Mouse (Mus musculus) cerebellum, adult 11-12 months (tissue): ENCODE data around the gene F11r.
A peak's percentile ranks its signal among the peaks of the same experiment; 100 is the strongest.
"Not testable (repeated sequence)": the region's sequence is repeated elsewhere in the genome, so short reads cannot be mapped to it uniquely, and the experiment has no call there.

Experiments used
- DNase-seq: peaks from one replicate; pipeline ENCODE4 v3.0.0; 2022

Gene F11r

GRCm38 (mm10) chr1:171471941-171472340, 34.6 kb downstream of the F11r start:
- DNase-seq, result not testable (repeated sequence)

- DNase-seq, result no peak
These were observed 36.2 kb downstream of the F11r start for GRCm38 (mm10) chr1:171473506-171473905.

- no peak for DNase-seq
These were observed 36.7 kb downstream of the F11r start for GRCm38 (mm10) chr1:171473920-171474640.

- no peak for DNase-seq
These were observed 39.8 kb downstream of the F11r start for GRCm38 (mm10) chr1:171477123-171477522.

- DNase-seq, result no peak
These were observed 40.6 kb downstream of the F11r start for GRCm38 (mm10) chr1:171477758-171478545.

GRCm38 (mm10) chr1:171478968-171479367, 41.6 kb downstream of the F11r start:
- peak; percentile 52 for DNase-seq

GRCm38 (mm10) chr1:171494241-171494640, 56.9 kb downstream of the F11r start:
- no peak for DNase-seq

GRCm38 (mm10) chr1:171495371-171495770, 58.0 kb downstream of the F11r start:
- no peak for DNase-seq

- DNase-seq, result no peak
These were observed 62.5 kb downstream of the F11r start for GRCm38 (mm10) chr1:171499856-171500255.

GRCm38 (mm10) chr1:171501016-171501610, 63.8 kb downstream of the F11r start:
- no peak for DNase-seq

GRCm38 (mm10) chr1:171501636-171502080, 64.3 kb downstream of the F11r start:
- DNase-seq, result no peak

GRCm38 (mm10) chr1:171502388-171503249, 65.3 kb downstream of the F11r start:
- DNase-seq, result peak; percentile 46

GRCm38 (mm10) chr1:171503250-171503591, 65.9 kb downstream of the F11r start, which contains the start of gene Alyref2:
TSS of gene Alyref2 (plus strand) at chr1:171503478.
- peak; percentile 89 for DNase-seq

GRCm38 (mm10) chr1:171503592-171504291, 66.4 kb downstream of the F11r start:
- peak; percentile 58 for DNase-seq

- no peak for DNase-seq
These were observed 67.3 kb downstream of the F11r start for GRCm38 (mm10) chr1:171504586-171504985.

GRCm38 (mm10) chr1:171513234-171513633, 75.9 kb downstream of the F11r start:
- no peak for DNase-seq

- DNase-seq, result no peak
These were observed 76.4 kb downstream of the F11r start for GRCm38 (mm10) chr1:171513760-171514159.
